Mouse (Mus musculus): ENCODE results near the gene Rbm4. TPM values are rescaled to one million over a fixed set of nuclear protein-coding genes. Genes with fewer than 3 reads are reported as not detected.
"Not testable (repeated sequence)": the region's sequence is repeated elsewhere in the genome, so short reads cannot be mapped to it uniquely, and the experiment has no call there.

The Rbm4 gene
- polyA plus RNA-seq, 1 experiment from 2014 or later: 66.5 TPM

DNA sequence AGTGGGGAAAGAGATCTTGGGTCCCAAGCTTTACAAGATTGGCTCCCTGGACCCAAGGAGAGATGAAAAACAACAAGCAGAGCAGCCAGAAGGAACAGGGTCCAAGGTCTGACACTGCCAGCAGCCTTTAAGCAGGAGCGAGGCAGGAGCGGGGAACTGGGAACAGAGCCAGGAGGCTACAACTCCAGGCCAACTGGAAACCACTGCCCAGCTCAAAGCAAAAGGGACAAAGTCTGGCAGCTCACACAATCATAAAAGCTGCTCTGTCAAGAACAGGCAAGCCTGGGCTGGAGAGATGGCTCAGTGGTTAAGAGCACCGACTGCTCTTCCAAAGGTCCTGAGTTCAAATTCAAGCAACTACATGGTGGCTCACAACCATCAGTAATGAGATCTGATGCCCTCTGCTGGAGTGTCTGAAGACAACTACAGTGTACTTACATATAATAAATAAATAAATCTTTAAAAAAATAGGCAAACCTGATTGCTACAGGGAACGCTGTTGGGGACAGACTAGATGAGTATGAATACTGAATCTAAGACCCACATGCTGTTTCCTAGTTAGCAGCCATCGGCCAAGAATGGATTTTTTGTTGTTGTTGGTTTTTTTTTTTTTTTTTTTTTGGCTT is 27.1 kb upstream of the Rbm4 start:
- no peaks in the 10 kb centered on the region for H3K27me3 ChIP-seq
- peaks cover 21% of the 10 kb centered on the region for H3K36me3 ChIP-seq
- H3K9me3 ChIP-seq (replicated peaks): no peaks in the 10 kb centered on the region
- 59% methylated on average over 5 of the region's 5 CpGs for WGBS
- no peak overlapping the region for H3K4me2 ChIP-seq (replicated peaks)
- no peak overlapping the region for H3K27ac ChIP-seq (replicated peaks)
- no peak overlapping the region for H3K9ac ChIP-seq
- H3K4me3 ChIP-seq (replicated peaks): no peak overlapping the region
- no peaks in the 10 kb centered on the region for H3K4me1 ChIP-seq
- peak; percentile 47; the same call in 1 of the 2 replicates for ATAC-seq (ENCODE audit: insufficient number of reproducible peaks, low FRiP score, low TSS enrichment, low read depth)

- Histone ChIP-seq H3K36me3 (no peaks in the 10 kb centered on the region), H3K4me1 (0 out of 2 replicates have a peak, but pooled peaks cover 2% of the 10 kb centered on the region), H3K9me3 (replicated peaks) (no peaks in the 10 kb centered on the region), H3K9ac (no peak overlapping the region), H3K4me3 (replicated peaks) (no peak overlapping the region), H3K4me2 (replicated peaks) (no peak overlapping the region), H3K27ac (replicated peaks) (no peak overlapping the region), H3K27me3 (no peaks in the 10 kb centered on the region)
- no peak for ATAC-seq (ENCODE audit: insufficient number of reproducible peaks, low FRiP score, low TSS enrichment, low read depth)
- 35% methylated on average over 1 of the region's 1 CpGs for WGBS
These were observed 23.6 kb upstream of the Rbm4 start for GRCm38 (mm10) chr19:4817182-4817835.

GRCm38 (mm10) chr19:4813015-4813414 is 19.3 kb upstream of the Rbm4 start:
- Histone ChIP-seq H3K27ac (replicated peaks) (no peak overlapping the region), H3K36me3 (no peaks in the 10 kb centered on the region), H3K9ac (no peak overlapping the region), H3K4me3 (replicated peaks) (no peak overlapping the region), H3K9me3 (replicated peaks) (no peaks in the 10 kb centered on the region), H3K4me2 (replicated peaks) (no peak overlapping the region), H3K27me3 (no peaks in the 10 kb centered on the region), H3K4me1 (peaks cover 21% of the 10 kb centered on the region)
- WGBS: 76% methylated on average over 6 of the region's 6 CpGs
- no peak for ATAC-seq (ENCODE audit: insufficient number of reproducible peaks, low FRiP score, low TSS enrichment, low read depth)

- 77% methylated on average over 8 of the region's 8 CpGs for WGBS
These were observed 18.7 kb upstream of the Rbm4 start for GRCm38 (mm10) chr19:4812334-4812949.

DNA sequence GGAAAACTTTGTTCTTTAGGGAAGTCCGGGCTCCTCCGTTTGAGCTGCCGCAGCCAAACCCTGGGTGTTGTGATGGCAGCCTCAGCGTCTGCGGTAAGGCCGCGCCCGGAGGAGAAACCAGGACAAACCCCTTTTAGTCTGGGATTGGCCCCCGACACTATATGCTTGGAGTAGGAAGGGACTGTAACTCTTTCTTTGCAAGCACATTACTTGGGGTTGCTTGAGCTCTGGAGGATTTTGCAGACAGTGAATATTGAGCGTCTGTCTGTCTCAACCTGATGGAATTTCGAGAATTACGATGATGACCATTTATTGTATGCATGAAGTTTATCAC is 18.2 kb upstream of the Rbm4 start:
- Histone ChIP-seq H3K36me3 (no peaks in the 10 kb centered on the region), H3K9ac (peak overlapping the region; percentile 62), H3K4me2 (replicated peaks) (peak overlapping the region; percentile 64), H3K4me3 (replicated peaks) (peak overlapping the region; percentile 93), H3K27ac (replicated peaks) (peak overlapping the region; percentile 97), H3K4me1 (peaks cover 23% of the 10 kb centered on the region), H3K27me3 (no peaks in the 10 kb centered on the region), H3K9me3 (replicated peaks) (no peaks in the 10 kb centered on the region)
- 3% methylated on average over 12 of the region's 12 CpGs for WGBS
- peak; percentile 64 for ATAC-seq (ENCODE audit: insufficient number of reproducible peaks, low FRiP score, low TSS enrichment, low read depth)

More at GRCm38 (mm10) chr19:4812334-4812949, 18.7 kb upstream of the Rbm4 start:
- H3K36me3 ChIP-seq; ATAC-seq (ENCODE audit: insufficient number of reproducible peaks, low FRiP score, low TSS enrichment, low read depth); H3K9me3 ChIP-seq (replicated peaks); H3K27me3 ChIP-seq: not testable (repeated sequence)
- Histone ChIP-seq H3K4me3 (replicated peaks) (peak overlapping the region; percentile 93), H3K4me1 (peaks cover 23% of the 10 kb centered on the region), H3K4me2 (replicated peaks) (peak overlapping the region; percentile 64), H3K27ac (replicated peaks) (peak overlapping the region; percentile 97), H3K9ac (peak overlapping the region; percentile 62; the same call in 1 of the 2 replicates)

GRCm38 (mm10) chr19:4811063-4811908 is 17.6 kb upstream of the Rbm4 start, which contains the start of the genes Gm21992 and Rbm14:
Gm21992 (minus strand) TSS chr19:4811612.
Rbm14 (minus strand) TSS chr19:4811634.
- WGBS: under 1% methylated on average over 83 of the region's 83 CpGs

GRCm38 (mm10) chr19:4810746-4811062 is 17.0 kb upstream of the Rbm4 start:
- ATAC-seq (ENCODE audit: insufficient number of reproducible peaks, low FRiP score, low TSS enrichment, low read depth): no peak
- Histone ChIP-seq H3K9ac (peak overlapping the region; percentile 70), H3K27ac (replicated peaks) (peak overlapping the region; percentile 97), H3K36me3 (no peaks in the 10 kb centered on the region), H3K4me2 (replicated peaks) (peak overlapping the region; percentile 64), H3K4me3 (replicated peaks) (peak overlapping the region; percentile 93), H3K9me3 (replicated peaks) (no peaks in the 10 kb centered on the region), H3K27me3 (no peaks in the 10 kb centered on the region), H3K4me1 (peaks cover 23% of the 10 kb centered on the region)
- under 1% methylated on average over 17 of the region's 17 CpGs for WGBS

More at GRCm38 (mm10) chr19:4811063-4811908, 17.6 kb upstream of the Rbm4 start, which contains the start of the genes Gm21992 and Rbm14:
- Histone ChIP-seq H3K9me3 (replicated peaks) (no peaks in the 10 kb centered on the region), H3K4me1 (peaks cover 23% of the 10 kb centered on the region), H3K9ac (peak within 1 kb of the TSS; percentile 70), H3K4me2 (replicated peaks) (peak within 1 kb of the TSS; percentile 64), H3K4me3 (replicated peaks) (peak within 1 kb of the TSS; percentile 93), H3K36me3 (no peaks in the 10 kb centered on the region), H3K27me3 (no peaks in the 10 kb centered on the region), H3K27ac (replicated peaks) (peak within 1 kb of the TSS; percentile 97)
- peak; percentile 98 for ATAC-seq (ENCODE audit: insufficient number of reproducible peaks, low FRiP score, low TSS enrichment, low read depth)

DNA sequence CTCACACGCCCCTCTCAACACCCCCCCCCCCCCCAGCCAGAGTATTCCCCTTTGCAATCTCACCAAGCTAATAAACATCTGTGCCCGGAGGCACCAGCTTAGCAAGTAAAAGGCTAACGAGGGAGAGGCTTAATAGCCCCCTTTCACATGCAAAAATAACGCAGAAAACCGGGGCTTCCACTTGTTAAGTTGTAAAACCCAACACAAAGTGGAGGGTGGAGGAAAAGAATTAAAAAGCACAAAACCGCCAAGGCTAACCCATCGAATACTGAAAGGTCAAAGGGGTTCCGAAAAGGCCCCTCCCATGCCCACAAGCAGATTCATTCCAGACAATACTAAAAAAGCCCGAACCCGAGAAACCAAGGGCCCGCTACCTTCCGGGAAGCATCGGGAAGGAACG is 16.6 kb upstream of the Rbm4 start:
- no peaks in the 10 kb centered on the region for H3K36me3 ChIP-seq
- peaks cover 23% of the 10 kb centered on the region for H3K4me1 ChIP-seq
- H3K9me3 ChIP-seq (replicated peaks): no peaks in the 10 kb centered on the region
- no peak for ATAC-seq (ENCODE audit: insufficient number of reproducible peaks, low FRiP score, low TSS enrichment, low read depth)
- H3K27me3 ChIP-seq: no peaks in the 10 kb centered on the region
- H3K4me3 ChIP-seq (replicated peaks): peak overlapping the region; percentile 93
- H3K27ac ChIP-seq (replicated peaks): peak overlapping the region; percentile 97
- WGBS: under 1% methylated on average over 14 of the region's 14 CpGs
- peak overlapping the region; percentile 64 for H3K4me2 ChIP-seq (replicated peaks)
- H3K9ac ChIP-seq: peak overlapping the region; percentile 70

DNA sequence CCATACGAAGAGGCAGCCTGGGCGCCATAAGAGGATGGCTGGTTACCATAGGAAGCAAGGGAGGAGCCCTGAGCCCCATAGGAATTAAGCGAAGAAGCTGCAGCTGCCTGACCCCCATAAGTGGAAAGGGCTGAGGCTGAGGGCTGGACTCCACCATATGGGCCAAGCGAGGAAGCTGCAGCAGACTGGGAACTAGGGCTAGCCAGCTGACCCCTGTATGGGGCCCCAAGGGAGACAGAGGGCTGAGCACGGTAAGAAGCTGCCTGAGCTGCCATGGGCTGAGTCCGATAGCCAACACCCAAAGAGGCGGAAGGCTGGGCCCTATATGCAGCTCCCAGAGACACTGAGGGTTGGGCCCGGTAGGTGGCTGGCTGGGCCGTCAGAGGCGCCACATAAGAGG is 9.6 kb upstream of the Rbm4 start:
- no peak overlapping the region for H3K9ac ChIP-seq
- peaks cover 56% of the 10 kb centered on the region for H3K36me3 ChIP-seq
- no peak overlapping the region for H3K4me2 ChIP-seq (replicated peaks)
- H3K27me3 ChIP-seq: no peaks in the 10 kb centered on the region
- no peak overlapping the region for H3K27ac ChIP-seq (replicated peaks)
- WGBS: 80% methylated on average over 10 of the region's 10 CpGs
- no peak overlapping the region for H3K4me3 ChIP-seq (replicated peaks)
- ATAC-seq (ENCODE audit: insufficient number of reproducible peaks, low FRiP score, low TSS enrichment, low read depth): no peak
- peaks cover 10% of the 10 kb centered on the region; the same call in 1 of the 2 replicates for H3K4me1 ChIP-seq
- H3K9me3 ChIP-seq (replicated peaks): no peaks in the 10 kb centered on the region

DNA sequence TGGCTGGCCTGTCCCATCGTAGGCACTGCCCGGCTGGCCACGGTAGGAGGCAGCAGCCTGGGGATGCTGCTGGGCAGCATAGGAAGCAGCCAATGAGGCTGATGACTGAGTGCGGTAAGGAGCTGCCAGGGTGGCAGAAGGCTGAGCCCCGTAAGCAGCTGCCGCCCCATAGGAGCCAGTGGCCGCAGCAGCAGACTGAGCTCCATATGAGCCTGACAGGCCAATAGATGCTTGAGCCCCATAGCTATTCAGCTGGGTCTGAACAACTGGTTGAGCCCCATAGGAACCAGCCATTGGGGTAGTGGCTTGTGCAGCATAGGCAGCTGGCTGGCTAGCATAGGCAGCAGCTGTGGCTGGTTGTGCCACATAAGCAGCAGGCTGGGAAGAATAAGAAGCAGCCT is 9.0 kb upstream of the Rbm4 start:
- H3K36me3 ChIP-seq: peaks cover 59% of the 10 kb centered on the region
- ATAC-seq (ENCODE audit: insufficient number of reproducible peaks, low FRiP score, low TSS enrichment, low read depth): peak; percentile 20; the same call in 1 of the 2 replicates

DNA sequence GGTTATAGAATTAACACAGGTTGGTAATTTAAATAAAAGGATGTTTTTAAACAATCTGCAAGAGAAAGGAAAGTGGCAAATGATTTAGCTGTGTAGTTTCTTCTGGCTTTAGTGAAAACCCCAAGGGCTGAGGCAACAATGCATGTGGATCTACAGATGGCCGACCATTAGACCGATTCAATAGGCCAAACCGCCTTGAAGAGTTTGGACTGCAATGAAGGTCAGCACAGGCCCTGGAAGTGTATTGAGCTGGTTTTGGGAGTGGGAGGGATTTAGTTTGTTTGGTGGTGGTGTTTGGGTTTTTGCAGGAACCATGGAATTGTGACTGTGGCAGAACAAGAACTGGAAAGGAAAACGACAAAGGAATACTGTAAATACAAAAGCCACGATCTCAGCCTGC is 5.4 kb upstream of the Rbm4 start:
- H3K27me3 ChIP-seq: no peaks in the 10 kb centered on the region
- 93% methylated on average over 5 of the region's 5 CpGs for WGBS

More for the DNA sequence above, 9.0 kb upstream of the Rbm4 start:
- Histone ChIP-seq H3K27ac (replicated peaks) (no peak overlapping the region), H3K4me1 (peaks cover 4% of the 10 kb centered on the region; the same call in 1 of the 2 replicates), H3K27me3 (no peaks in the 10 kb centered on the region), H3K9me3 (replicated peaks) (no peaks in the 10 kb centered on the region), H3K9ac (no peak overlapping the region), H3K4me3 (replicated peaks) (no peak overlapping the region), H3K4me2 (replicated peaks) (no peak overlapping the region)
- WGBS: 94% methylated on average over 7 of the region's 7 CpGs

More for the DNA sequence above, 5.4 kb upstream of the Rbm4 start:
- peaks cover 70% of the 10 kb centered on the region for H3K36me3 ChIP-seq
- no peaks in the 10 kb centered on the region for H3K9me3 ChIP-seq (replicated peaks)
- no peak overlapping the region for H3K27ac ChIP-seq (replicated peaks)
- peaks cover 12% of the 10 kb centered on the region; the same call in 1 of the 2 replicates for H3K4me1 ChIP-seq
- H3K4me2 ChIP-seq (replicated peaks): no peak overlapping the region
- no peak for ATAC-seq (ENCODE audit: insufficient number of reproducible peaks, low FRiP score, low TSS enrichment, low read depth)
- H3K9ac ChIP-seq: no peak overlapping the region
- H3K4me3 ChIP-seq (replicated peaks): no peak overlapping the region

Data from embryonic facial prominence, embryonic 15.5 days (tissue).